Mouse (Mus musculus): ENCODE data around the gene Sfxn3.

DNA sequence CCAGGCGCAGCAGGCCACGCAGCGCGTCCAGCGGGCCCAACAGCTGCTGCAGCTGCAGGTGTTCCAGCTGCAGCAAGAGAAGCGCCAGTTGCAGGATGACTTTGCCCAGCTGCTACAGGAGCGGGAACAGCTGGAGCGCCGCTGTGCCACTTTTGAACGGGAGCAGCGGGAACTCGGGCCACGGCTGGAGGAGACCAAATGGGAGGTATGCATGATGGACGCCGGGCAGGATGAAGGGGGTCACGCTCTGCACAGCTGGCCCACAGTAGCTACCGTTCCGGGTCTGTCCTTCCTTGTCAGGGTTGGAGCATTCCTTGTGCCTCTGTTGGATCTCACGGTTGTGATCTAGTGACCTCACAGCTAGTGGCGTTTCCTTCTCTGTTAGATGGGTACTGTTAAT is 22.5 kb upstream of the Sfxn3 start:
- TF ChIP-seq CTCF (IDR thresholded peaks at IDR 0.05; ENCODE audit: low read depth) (no peak), EP300 (optimal IDR thresholded peaks at IDR 0.05) (no peak)
